Mouse (Mus musculus): Measurements from ENCODE around the gene Sytl3. TPM values are rescaled to one million over a fixed set of nuclear protein-coding genes. Genes with fewer than 3 reads are reported as not detected.
"Not testable (repeated sequence)": the region's sequence is repeated elsewhere in the genome, so short reads cannot be mapped to it uniquely, and the experiment has no call there.

Sytl3 gene
- polyA plus RNA-seq, 1 experiment = 0.14 TPM

- not testable (repeated sequence) for H3ac ChIP-seq (ENCODE audit: control insufficient read depth, insufficient read length, low read depth); H3K36me3 ChIP-seq (ENCODE audit: control insufficient read depth, insufficient read depth); H3K79me3 ChIP-seq (ENCODE audit: low read depth); H3K27me3 ChIP-seq (ENCODE audit: control insufficient read depth, insufficient read depth, insufficient read length); H3K4me3 ChIP-seq (ENCODE audit: insufficient read depth, poor library complexity, severe bottlenecking); H3K79me2 ChIP-seq (ENCODE audit: control insufficient read depth, insufficient read depth)
These were observed 26.0 kb upstream of the Sytl3 start for GRCm38 (mm10) chr17:6632850-6633249.

- H3ac ChIP-seq (ENCODE audit: control insufficient read depth, insufficient read length, low read depth); H3K36me3 ChIP-seq (ENCODE audit: control insufficient read depth, insufficient read depth); H3K79me3 ChIP-seq (ENCODE audit: low read depth); H3K79me2 ChIP-seq (ENCODE audit: control insufficient read depth, insufficient read depth); H3K4me3 ChIP-seq (ENCODE audit: insufficient read depth, poor library complexity, severe bottlenecking); H3K27me3 ChIP-seq (ENCODE audit: control insufficient read depth, insufficient read depth, insufficient read length): not testable (repeated sequence)
These were observed 23.1 kb upstream of the Sytl3 start for GRCm38 (mm10) chr17:6635781-6636180.

GRCm38 (mm10) chr17:6636861-6637260, 22.0 kb upstream of the Sytl3 start:
- no peaks in the 10 kb centered on the region for H3K27me3 ChIP-seq (ENCODE audit: control insufficient read depth, insufficient read depth, insufficient read length)
- H3K79me2 ChIP-seq (ENCODE audit: control insufficient read depth, insufficient read depth) = no peaks in the 10 kb centered on the region
- H3K4me3 ChIP-seq (ENCODE audit: insufficient read depth, poor library complexity, severe bottlenecking) = no peak overlapping the region
- TF ChIP-seq MAX (IDR thresholded peaks at IDR 0.05) (no peak), CEBPB (IDR thresholded peaks at IDR 0.05; ENCODE audit: low read depth) (no peak), MYOG (IDR thresholded peaks at IDR 0.05; ENCODE audit: control insufficient read depth, extremely low read depth, insufficient read length) (no peak), CTCF (IDR thresholded peaks at IDR 0.05; ENCODE audit: control insufficient read depth, insufficient read depth, insufficient read length) (no peak), USF1 (IDR thresholded peaks at IDR 0.05; ENCODE audit: low read depth) (no peak), FOSL1 (IDR thresholded peaks at IDR 0.05; ENCODE audit: insufficient read depth, low read length, poor library complexity, severe bottlenecking) (no peak), MYOD1 (IDR thresholded peaks at IDR 0.05; ENCODE audit: control insufficient read depth, insufficient read length, low read depth) (no peak)
- H3K79me3 ChIP-seq (ENCODE audit: low read depth) = no peaks in the 10 kb centered on the region
- peaks cover 6% of the 10 kb centered on the region for H3K36me3 ChIP-seq (ENCODE audit: control insufficient read depth, insufficient read depth)
- no peak overlapping the region for H3ac ChIP-seq (ENCODE audit: control insufficient read depth, insufficient read length, low read depth)

- H3K79me3 ChIP-seq (ENCODE audit: low read depth); H3K27me3 ChIP-seq (ENCODE audit: control insufficient read depth, insufficient read depth, insufficient read length); H3ac ChIP-seq (ENCODE audit: control insufficient read depth, insufficient read length, low read depth); H3K4me3 ChIP-seq (ENCODE audit: insufficient read depth, poor library complexity, severe bottlenecking); H3K36me3 ChIP-seq (ENCODE audit: control insufficient read depth, insufficient read depth); H3K79me2 ChIP-seq (ENCODE audit: control insufficient read depth, insufficient read depth): not testable (repeated sequence)
These were observed 21.5 kb upstream of the Sytl3 start for GRCm38 (mm10) chr17:6637434-6637833.

- not testable (repeated sequence) for H3K4me3 ChIP-seq (ENCODE audit: insufficient read depth, poor library complexity, severe bottlenecking); H3ac ChIP-seq (ENCODE audit: control insufficient read depth, insufficient read length, low read depth); H3K36me3 ChIP-seq (ENCODE audit: control insufficient read depth, insufficient read depth); H3K79me3 ChIP-seq (ENCODE audit: low read depth); H3K27me3 ChIP-seq (ENCODE audit: control insufficient read depth, insufficient read depth, insufficient read length); H3K79me2 ChIP-seq (ENCODE audit: control insufficient read depth, insufficient read depth)
These were observed 20.4 kb upstream of the Sytl3 start for GRCm38 (mm10) chr17:6638444-6638843.

GRCm38 (mm10) chr17:6639486-6639885, 19.4 kb upstream of the Sytl3 start:
- not testable (repeated sequence) for H3K79me2 ChIP-seq (ENCODE audit: control insufficient read depth, insufficient read depth); H3K36me3 ChIP-seq (ENCODE audit: control insufficient read depth, insufficient read depth); H3ac ChIP-seq (ENCODE audit: control insufficient read depth, insufficient read length, low read depth); H3K4me3 ChIP-seq (ENCODE audit: insufficient read depth, poor library complexity, severe bottlenecking); H3K27me3 ChIP-seq (ENCODE audit: control insufficient read depth, insufficient read depth, insufficient read length); H3K79me3 ChIP-seq (ENCODE audit: low read depth)

- H3K79me2 ChIP-seq (ENCODE audit: control insufficient read depth, insufficient read depth); H3K79me3 ChIP-seq (ENCODE audit: low read depth); H3K36me3 ChIP-seq (ENCODE audit: control insufficient read depth, insufficient read depth); H3K4me3 ChIP-seq (ENCODE audit: insufficient read depth, poor library complexity, severe bottlenecking); H3ac ChIP-seq (ENCODE audit: control insufficient read depth, insufficient read length, low read depth); H3K27me3 ChIP-seq (ENCODE audit: control insufficient read depth, insufficient read depth, insufficient read length): not testable (repeated sequence)
These were observed 18.8 kb upstream of the Sytl3 start for GRCm38 (mm10) chr17:6640044-6640637.

- H3K36me3 ChIP-seq (ENCODE audit: control insufficient read depth, insufficient read depth); H3ac ChIP-seq (ENCODE audit: control insufficient read depth, insufficient read length, low read depth); H3K79me2 ChIP-seq (ENCODE audit: control insufficient read depth, insufficient read depth); H3K27me3 ChIP-seq (ENCODE audit: control insufficient read depth, insufficient read depth, insufficient read length); H3K79me3 ChIP-seq (ENCODE audit: low read depth); H3K4me3 ChIP-seq (ENCODE audit: insufficient read depth, poor library complexity, severe bottlenecking): not testable (repeated sequence)
These were observed 18.0 kb upstream of the Sytl3 start for GRCm38 (mm10) chr17:6640771-6641429.

GRCm38 (mm10) chr17:6644210-6644609, 14.7 kb upstream of the Sytl3 start:
- not testable (repeated sequence) for H3ac ChIP-seq (ENCODE audit: control insufficient read depth, insufficient read length, low read depth); H3K79me2 ChIP-seq (ENCODE audit: control insufficient read depth, insufficient read depth); H3K36me3 ChIP-seq (ENCODE audit: control insufficient read depth, insufficient read depth); H3K79me3 ChIP-seq (ENCODE audit: low read depth); H3K27me3 ChIP-seq (ENCODE audit: control insufficient read depth, insufficient read depth, insufficient read length); H3K4me3 ChIP-seq (ENCODE audit: insufficient read depth, poor library complexity, severe bottlenecking)

GRCm38 (mm10) chr17:6644673-6645072, 14.2 kb upstream of the Sytl3 start:
- not testable (repeated sequence) for H3K79me3 ChIP-seq (ENCODE audit: low read depth); H3ac ChIP-seq (ENCODE audit: control insufficient read depth, insufficient read length, low read depth); H3K79me2 ChIP-seq (ENCODE audit: control insufficient read depth, insufficient read depth); H3K36me3 ChIP-seq (ENCODE audit: control insufficient read depth, insufficient read depth); H3K4me3 ChIP-seq (ENCODE audit: insufficient read depth, poor library complexity, severe bottlenecking); H3K27me3 ChIP-seq (ENCODE audit: control insufficient read depth, insufficient read depth, insufficient read length)

GRCm38 (mm10) chr17:6645668-6646067, 13.2 kb upstream of the Sytl3 start:
- H3K79me2 ChIP-seq (ENCODE audit: control insufficient read depth, insufficient read depth) = not testable (repeated sequence)

More at GRCm38 (mm10) chr17:6645668-6646067, 13.2 kb upstream of the Sytl3 start:
- not testable (repeated sequence) for H3K79me3 ChIP-seq (ENCODE audit: low read depth); H3ac ChIP-seq (ENCODE audit: control insufficient read depth, insufficient read length, low read depth); H3K4me3 ChIP-seq (ENCODE audit: insufficient read depth, poor library complexity, severe bottlenecking); H3K36me3 ChIP-seq (ENCODE audit: control insufficient read depth, insufficient read depth); H3K27me3 ChIP-seq (ENCODE audit: control insufficient read depth, insufficient read depth, insufficient read length)
